Mouse (Mus musculus) Patski (cell line): ENCODE measurements around the gene Clstn3. TPM values are rescaled to one million over a fixed set of nuclear protein-coding genes. Genes with fewer than 3 reads are reported as not detected.
"Not testable (repeated sequence)": the region's sequence is repeated elsewhere in the genome, so short reads cannot be mapped to it uniquely, and the experiment has no call there.

Experiments
- ATAC-seq: fragments of 100-300 bp; one replicate; pipeline ENCODE4 v1.8.0; 2021
- CTCF ChIA-PET: fragments of 350-600 bp; sonication (Branson Sonifier 250); formaldehyde crosslinking; loops from one replicate; lab custom pipeline; 2022; ENCODE audit warnings: inconsistent platforms; lab: Charles Lee
- POLR2A ChIA-PET: fragments of 350-600 bp; sonication (Branson Sonifier 250); formaldehyde crosslinking; loops from one replicate; lab custom pipeline; 2022; ENCODE audit warnings: antibody characterized with exemption, inconsistent platforms; lab: Charles Lee
- DNase-seq: peaks from one replicate; pipeline ENCODE4 v3.0.0-alpha.2; 2011; ENCODE audit warnings: low read depth, low spot score
- H3K27me3 ChIP-seq: fragments of 371-371 bp; one replicate; pipeline ENCODE4 v1.5.1; 2021
- CTCF ChIP-seq: fragments of 100-300 bp; IDR thresholded peaks from one replicate; pipeline ENCODE4 v1.5.1; 2021
- in situ Hi-C: fragments of 300-500 bp; cut with MboI; formaldehyde crosslinking; loops from 3 replicates; pipeline ENCODE4 v1.11.1; 2018; ENCODE audit warnings: low pct_unique_long_range_greater_than_20kb, mixed read lengths
- polyA plus RNA-seq: library from polyadenylated mRNA; unstranded; gene quantifications from one replicate; pipeline ENCODE4 v1.2.3, GENCODE M21; 2021

The Clstn3 gene
- polyA plus RNA-seq, result 0.68 TPM

DNA sequence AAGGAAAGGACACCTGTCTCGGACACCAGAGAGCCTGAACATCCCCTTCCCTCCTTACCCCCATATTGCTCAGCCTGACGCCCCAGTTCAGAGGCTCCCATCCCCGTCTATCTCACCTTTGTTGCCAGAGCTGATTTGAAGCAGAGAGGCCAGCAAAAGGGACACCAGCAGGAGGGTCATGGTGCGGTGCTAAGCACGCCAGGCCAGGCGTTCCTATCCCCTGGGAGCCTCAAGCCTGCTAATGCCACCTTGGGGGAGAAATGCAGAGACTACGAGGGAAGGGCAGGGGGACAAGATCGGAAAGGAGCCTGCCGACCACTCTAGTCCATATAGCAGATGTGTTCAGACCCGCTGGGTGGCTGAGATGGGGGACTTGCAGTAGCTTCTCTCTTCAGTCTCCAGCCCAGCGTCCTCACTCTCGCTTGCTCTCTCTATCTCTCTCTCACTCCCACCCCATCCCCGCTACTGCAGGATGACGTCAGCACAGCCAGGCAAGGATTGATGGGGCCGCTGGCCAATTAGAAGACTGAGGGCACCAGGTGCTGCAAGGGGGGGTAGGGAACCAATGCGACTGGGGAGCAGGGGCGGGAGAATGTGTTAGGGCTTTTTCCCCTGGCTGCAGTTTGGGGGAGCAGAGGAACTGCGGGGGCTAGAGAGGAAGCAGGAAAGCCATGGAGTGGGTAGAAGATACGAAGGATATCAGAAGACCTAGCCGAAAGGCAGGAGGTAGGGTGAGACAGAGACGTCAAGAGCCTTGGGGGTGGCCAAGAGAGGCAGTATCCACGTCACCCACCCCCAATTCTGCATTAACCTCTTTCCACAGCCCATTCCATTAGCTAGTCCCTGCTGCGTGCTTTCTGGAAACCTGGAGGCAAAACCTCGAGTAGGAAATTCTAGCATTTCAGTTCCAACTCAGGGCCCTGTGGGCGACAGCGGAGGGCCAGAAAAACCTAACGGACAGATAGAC is at the start of gene Clstn3:
Gene Clstn3 (minus strand): TSS at position 490 of the 967 bp plus-strand sequence.
- peaks cover 21% of the 10 kb centered on the region for H3K27me3 ChIP-seq
- ChIA-PET POLR2A (no interaction called here), CTCF (interaction anchor here (1.7 kb wide), 1 partner anchor 12 kb away, joined by 4 read pairs; no protein-coding TSS in a partner anchor)
- TF ChIP-seq CTCF, result no peak
- peak; percentile 46 for ATAC-seq
- DNase-seq, result no peak
- in situ Hi-C loops, result no loop called here

DNA sequence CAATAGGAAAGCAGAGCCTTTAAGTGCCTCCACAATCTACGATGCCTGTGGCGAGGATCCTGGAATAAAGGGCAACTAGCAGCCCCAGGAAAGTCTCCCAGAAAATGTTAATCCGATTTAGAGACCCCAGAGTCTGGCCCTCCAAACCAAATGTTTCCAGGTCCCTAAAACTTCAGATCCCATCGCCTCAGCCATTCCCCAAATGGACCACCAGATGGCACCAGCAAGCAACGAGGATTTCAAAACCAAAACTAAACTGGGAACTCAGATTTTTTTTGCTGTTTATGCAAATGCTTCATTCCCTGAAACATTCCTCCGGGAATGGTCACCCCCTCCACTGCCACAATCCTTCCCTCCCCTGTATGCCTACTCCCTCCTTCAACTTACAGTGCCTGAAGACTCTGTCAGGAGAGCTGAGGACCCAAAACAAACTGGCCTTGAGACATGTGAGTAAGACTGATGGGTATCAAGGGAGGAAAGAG is 47.8 kb upstream of the Clstn3 start, which contains the start of gene C1ra:
Gene C1ra (plus strand): TSS at position 51 of the 482 bp plus-strand sequence.
- DNase-seq (peak; percentile 10), ATAC-seq (peak; percentile 56)
- in situ Hi-C loops, result no loop called here
- TF ChIP-seq CTCF, result peak; percentile 71
- ChIA-PET POLR2A (interaction anchor here (0.8 kb wide), 1 partner anchor 57 kb away, joined by 3 read pairs; the partner anchor contains the start of gene C1rb), CTCF (interaction anchor here (0.5 to 1.4 kb wide), 6 partner anchors 9 to 132 kb away, joined by 3 to 4 read pairs (median 3); partner anchors contain the start of gene C1rl)
- no peaks in the 10 kb centered on the region for H3K27me3 ChIP-seq

DNA sequence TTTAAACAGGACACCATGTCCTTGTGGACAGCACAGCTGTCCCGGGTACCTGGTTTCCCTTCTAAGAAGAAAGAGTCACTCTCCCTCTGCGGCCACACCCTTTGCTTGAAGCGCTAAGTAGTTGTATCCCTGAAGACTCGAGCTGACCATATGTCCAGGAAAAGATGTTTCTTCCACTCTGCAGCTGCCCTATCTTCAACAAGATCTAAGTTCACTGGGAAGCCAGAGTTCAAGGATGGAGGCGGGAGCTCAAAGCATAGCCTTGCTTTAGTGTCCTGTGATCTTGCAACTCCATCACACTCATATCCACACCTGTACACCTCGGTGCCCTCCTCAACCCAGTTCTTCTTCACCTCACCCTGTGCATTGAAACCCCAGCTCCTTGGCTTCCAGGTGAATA is 47.3 kb upstream of the Clstn3 start:
- CTCF ChIA-PET, result interaction anchor here (0.9 to 1.4 kb wide), 3 partner anchors 9 to 19 kb away, joined by 3 read pairs; partner anchors contain the start of gene C1rl
- in situ Hi-C loops, result no loop called here

DNA sequence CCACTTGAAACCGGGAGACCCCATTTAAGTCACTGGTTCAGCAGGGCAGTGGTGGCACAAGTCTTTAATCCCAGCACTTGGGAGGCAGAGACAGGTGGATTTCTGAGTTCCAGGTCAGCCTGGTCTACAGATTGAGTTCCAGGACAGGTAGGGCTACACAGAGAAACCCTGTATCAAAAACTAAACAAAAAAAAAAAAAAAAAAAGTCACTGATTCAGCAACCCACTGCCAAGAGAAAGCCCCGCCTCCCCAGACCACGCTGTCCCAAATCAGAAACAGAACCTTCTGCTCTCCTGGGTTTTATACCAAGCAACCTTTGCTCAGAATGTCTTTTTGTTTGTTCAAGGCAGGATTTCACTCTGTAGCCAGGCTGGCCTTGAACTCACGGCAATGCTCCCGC is 44.6 kb upstream of the Clstn3 start:
- CTCF ChIA-PET, result interaction anchor here (1.5 kb wide), 1 partner anchor 16 kb away, joined by 4 read pairs; the partner anchor contains the start of gene C1rl
- in situ Hi-C loops, ATAC-seq, H3K27me3 ChIP-seq, POLR2A ChIA-PET, DNase-seq: not testable (repeated sequence)

More for the DNA sequence above, 47.3 kb upstream of the Clstn3 start:
- no peaks in the 10 kb centered on the region for H3K27me3 ChIP-seq
- POLR2A ChIA-PET, result interaction anchor here (0.8 kb wide), 1 partner anchor 58 kb away, joined by 3 read pairs; the partner anchor contains the start of gene C1rb
- ATAC-seq (no peak), DNase-seq (no peak)
- no peak for TF ChIP-seq CTCF

DNA sequence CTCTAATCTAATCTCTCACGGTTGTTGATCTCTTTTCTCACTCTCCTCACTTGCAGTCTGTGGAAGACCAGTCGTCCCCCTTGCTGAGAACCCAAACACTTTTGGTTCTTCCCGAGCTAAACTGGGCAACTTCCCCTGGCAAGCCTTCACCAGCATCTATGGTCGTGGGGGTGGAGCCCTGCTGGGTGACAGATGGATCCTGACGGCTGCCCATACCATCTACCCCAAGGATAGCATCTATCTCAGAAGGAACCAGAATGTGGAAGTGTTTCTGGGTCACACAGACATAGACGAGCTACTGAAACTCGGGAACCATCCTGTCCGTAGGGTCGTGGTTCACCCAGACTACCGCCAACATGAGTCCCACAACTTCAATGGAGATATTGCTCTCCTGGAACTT is 43.7 kb upstream of the Clstn3 start:
- H3K27me3 ChIP-seq, result no peaks in the 10 kb centered on the region
- ATAC-seq (no peak), DNase-seq (no peak)
- ChIA-PET CTCF (interaction anchor here (1.5 kb wide), 1 partner anchor 15 kb away, joined by 4 read pairs; the partner anchor contains the start of gene C1rl), POLR2A (no interaction called here)
- in situ Hi-C loops, result no loop called here
- no peak for TF ChIP-seq CTCF

DNA sequence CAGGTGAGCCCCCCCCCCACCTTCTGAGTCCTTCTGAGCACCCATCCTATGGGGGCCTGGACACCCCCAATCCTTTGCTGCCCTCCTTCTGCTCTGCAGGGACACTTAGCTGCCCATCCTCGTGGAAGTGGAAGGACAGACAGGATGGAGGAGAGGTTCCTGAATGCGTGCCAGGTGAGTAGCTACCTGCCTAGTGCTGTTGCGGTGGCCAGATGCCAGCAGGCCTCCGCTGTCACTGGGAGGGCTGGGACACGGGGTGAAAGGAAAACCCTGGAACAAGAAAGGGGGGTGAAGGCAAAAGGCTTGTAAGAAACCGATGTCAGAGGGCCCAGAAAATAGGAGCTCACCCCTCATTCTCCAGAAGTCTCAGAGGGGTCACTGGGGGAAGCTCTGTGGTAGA is 42.4 kb upstream of the Clstn3 start:
- ChIA-PET POLR2A (no interaction called here), CTCF (no interaction called here)

DNA sequence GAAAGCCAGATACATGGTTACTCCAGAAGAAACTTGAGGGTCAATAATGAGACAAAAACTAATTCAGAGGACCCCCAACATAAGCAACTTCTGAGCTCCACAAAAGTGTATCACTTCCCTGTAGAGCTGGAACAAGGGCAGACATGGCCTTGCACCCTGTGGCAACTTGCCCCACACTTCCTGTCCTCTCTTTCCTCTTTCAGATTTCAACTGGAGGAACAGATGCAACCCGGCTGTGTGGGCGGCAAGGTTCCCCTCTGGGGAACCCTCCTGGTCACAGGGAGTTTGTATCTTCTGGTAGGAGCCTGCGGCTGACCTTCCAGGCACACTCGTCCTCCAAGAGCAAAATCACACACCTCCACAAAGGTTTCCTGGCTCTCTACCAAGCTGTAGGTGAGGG is 40.4 kb upstream of the Clstn3 start:
- no peaks in the 10 kb centered on the region for H3K27me3 ChIP-seq
- in situ Hi-C loops, result no loop called here
- DNase-seq (no peak), ATAC-seq (no peak)
- ChIA-PET CTCF (no interaction called here), POLR2A (no interaction called here)
- TF ChIP-seq CTCF, result no peak

More for the DNA sequence above, 42.4 kb upstream of the Clstn3 start:
- no peak for DNase-seq
- in situ Hi-C loops, result no loop called here
- no peak for TF ChIP-seq CTCF
- no peak for ATAC-seq
- H3K27me3 ChIP-seq, result no peaks in the 10 kb centered on the region

DNA sequence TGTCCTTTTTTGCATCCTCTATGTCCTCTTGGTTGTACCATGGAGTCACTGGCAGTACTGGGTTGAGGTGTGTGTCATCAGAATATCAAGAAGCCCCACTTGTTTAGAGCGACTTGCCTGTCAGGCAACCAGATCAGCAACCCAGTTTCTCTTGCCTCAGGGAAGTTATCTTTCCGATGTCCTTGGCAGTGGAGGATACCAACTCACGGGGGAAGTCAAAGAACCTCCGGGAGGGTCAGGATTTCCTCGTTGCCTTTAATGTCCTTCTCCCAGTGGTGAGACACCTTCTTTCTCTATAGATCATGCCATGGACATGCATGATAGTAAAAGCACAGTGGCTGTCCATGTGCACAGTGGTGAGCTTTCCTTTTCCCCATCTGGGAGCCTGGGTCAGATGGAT is 37.4 kb upstream of the Clstn3 start:
- ATAC-seq (no peak), DNase-seq (no peak)
- no peaks in the 10 kb centered on the region for H3K27me3 ChIP-seq
- no peak for TF ChIP-seq CTCF
- POLR2A ChIA-PET, result no interaction called here
- in situ Hi-C loops, result no loop called here
- CTCF ChIA-PET, result interaction anchor here (1.4 kb wide), 1 partner anchor 10 kb away, joined by 3 read pairs; the partner anchor contains the start of gene C1ra

DNA sequence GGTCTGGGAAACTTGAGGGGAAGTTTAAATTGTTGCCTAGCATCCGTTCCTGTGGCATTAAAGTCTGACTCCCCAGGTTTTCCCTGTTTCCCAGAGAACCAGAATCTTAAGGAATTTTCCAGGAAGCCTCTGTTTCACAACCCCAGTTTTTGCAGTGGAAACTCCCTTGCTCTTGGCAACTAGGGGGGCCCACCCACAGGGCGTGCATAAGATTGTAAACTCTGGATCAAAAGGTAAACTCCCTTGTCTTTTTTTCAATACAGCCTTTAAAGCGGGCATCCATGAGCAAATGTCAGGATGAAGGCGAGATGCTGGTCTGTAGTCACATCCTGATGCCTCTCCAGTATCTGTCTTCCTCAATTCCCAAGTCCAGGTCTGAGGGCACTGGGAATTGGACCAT is 36.9 kb upstream of the Clstn3 start:
- ATAC-seq (no peak), DNase-seq (no peak)
- CTCF ChIA-PET, result no interaction called here
- no peak for TF ChIP-seq CTCF
- POLR2A ChIA-PET, result no interaction called here
- in situ Hi-C loops, result no loop called here
- no peaks in the 10 kb centered on the region for H3K27me3 ChIP-seq

DNA sequence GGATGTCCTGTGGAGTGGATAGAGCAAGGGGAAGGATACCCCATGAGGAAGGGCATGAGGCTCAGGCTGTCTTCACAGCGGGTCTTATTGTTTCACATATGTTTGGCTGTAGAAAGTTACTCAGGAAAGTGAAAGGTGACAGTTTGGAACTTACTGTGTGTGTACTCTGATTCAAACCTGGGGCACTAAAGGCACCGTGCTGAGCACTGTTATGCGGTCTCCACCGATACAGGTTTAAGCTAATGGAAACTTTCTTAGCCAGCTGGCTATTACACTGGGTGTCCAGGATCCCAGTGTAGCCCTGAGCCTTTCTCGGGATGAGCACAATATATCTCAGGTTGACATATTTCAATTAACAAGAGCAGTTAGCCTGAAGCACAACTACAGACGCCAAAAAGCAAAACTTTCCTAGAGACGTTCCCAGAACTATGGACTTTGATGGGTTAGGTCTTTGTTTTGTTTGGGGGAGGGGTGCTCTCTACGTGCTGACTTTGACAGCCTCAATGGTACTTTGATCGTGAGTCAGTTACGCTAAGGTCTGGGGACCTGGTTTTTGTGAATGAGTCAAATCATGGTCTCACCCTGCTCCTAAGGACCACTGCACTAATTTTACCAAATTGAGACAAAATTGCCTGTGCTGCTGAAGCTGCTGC is 35.4 kb upstream of the Clstn3 start:
- no peaks in the 10 kb centered on the region for H3K27me3 ChIP-seq
- POLR2A ChIA-PET, result no interaction called here
- in situ Hi-C loops, result loop anchor here (25.0 kb wide), 1 partner anchor 262 kb away; the partner anchor contains the start of genes Atn1, Eno2 and Gm45234
- TF ChIP-seq CTCF, result no peak
- CTCF ChIA-PET, result no interaction called here
- ATAC-seq (no peak), DNase-seq (no peak)
